Mouse (Mus musculus) right cerebral cortex, postnatal 36 days (tissue): ENCODE data around the gene Per1.

ENCODE experiments used
- DNase-seq, 2 experiments: peaks; one replicate each; pipeline ENCODE4 v3.0.0; 2022; ENCODE audit warnings: low spot score in 2 of 2, mixed read lengths in 1 of 2

Per1 gene

DNA sequence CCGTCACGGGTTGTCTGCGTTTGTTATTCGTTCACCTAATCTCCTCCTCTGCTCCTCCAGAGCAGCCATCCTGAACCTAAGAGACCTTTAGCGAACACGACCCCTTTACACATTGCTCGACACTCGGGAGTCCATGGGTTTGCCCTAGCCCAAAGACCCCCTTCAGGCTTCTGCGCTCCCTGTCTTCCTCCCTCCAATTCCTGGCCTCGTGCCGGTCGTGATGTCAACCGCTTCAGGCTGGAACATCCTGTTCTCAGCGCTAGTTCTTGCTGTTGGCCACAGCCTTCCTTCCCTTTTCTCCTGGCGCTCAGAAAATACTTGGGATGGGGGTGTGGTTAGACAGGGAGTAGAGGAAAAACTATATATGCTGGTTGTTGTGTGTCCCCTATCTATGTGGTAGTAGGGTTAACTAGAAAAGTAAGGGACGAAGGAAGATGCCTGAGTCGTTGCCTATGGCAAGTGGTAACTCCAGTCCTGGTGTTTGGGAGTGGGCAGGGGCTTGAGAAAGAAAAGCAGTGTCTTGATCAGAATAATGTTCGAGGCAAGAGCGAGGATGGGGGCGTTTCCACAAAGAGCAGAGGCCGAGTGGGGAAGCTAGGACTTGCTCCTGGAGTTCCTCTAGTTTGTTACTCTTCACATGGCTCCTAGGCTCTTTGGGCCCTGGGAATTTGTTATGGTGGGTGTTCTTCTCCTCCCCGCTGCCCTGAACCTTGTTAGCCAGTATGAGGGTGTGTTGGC is 4.3 kb downstream of the Per1 start:
- no peak for DNase-seq

DNA sequence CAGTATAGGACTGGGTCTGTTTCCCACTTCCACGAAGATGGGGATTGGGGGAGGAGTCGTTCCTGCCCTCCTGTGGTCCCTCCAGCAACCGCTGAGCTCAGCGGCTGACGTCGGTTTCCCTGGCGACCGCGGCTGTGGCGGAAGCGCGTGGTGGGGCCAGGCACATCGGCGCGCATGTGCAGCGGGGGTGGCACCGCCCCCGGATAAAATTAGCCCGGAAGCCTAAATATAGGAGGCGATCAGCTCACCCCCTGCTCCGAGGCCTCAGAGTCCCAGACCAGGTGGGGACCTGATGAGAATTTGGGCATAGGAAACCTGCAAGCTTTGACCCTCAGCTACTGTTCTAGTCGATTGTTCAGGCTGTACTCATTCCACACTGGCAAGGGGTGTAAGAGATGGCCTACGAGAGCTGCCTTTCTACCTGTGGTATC is 4.9 kb downstream of the Per1 start:
- DNase-seq, result peak; percentile 88 to 93

DNA sequence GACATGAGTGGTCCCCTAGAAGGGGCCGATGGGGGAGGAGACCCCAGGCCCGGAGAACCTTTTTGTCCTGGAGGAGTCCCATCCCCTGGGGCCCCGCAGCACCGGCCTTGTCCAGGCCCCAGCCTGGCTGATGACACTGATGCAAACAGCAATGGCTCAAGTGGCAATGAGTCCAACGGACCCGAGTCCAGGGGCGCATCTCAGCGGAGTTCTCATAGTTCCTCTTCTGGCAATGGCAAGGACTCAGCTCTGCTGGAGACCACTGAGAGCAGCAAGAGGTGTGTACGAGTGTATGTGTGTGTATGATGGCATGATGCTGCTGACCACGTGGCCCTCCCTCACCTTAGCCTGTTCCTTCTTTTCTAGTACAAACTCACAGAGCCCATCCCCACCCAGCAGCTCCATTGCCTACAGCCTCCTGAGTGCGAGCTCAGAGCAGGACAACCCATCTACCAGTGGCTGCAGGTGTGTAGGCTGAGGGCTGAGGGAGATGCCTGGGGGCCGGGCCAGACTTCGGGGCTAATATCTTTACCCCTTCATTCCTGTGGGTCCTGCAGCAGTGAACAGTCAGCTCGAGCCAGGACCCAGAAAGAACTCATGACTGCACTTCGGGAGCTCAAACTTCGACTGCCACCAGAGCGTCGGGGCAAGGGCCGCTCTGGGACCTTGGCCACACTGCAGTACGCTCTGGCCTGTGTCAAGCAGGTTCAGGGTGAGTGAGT is 5.8 kb downstream of the Per1 start:
- DNase-seq, result no peak

GRCm38 (mm10) chr11:69101604-69102402 is 6.8 kb downstream of the Per1 start:
- no peak for DNase-seq

DNA sequence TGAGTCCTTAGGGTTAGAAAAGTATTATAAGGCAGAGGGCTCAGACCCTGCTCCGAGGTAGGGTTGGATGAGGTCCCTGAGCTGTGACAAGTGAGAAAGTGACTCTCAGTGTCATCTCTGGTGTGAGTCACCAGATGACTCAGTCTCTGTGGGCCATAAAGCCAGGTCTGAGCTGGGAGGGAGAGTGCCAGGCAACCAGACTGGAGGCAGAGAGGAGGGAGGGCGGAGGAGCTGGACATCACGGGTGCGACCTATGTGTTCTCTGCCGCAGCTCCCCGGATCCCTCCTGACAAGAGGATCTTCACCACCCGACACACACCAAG is 7.3 kb downstream of the Per1 start:
- DNase-seq, result no peak

DNA sequence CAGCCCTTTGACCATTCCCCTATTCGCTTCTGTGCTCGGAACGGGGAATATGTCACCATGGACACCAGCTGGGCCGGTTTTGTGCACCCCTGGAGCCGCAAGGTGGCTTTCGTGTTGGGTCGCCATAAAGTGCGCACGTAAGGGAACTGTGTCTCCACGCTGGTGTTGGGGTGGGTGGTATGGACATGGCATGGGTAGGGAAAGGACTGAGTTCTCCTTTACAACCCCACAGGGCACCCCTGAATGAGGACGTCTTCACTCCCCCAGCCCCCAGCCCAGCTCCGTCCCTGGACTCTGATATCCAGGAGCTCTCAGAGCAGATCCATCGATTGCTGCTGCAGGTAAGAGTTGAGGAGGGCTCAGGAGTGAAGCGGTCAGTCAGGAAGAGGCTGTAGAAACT is 8.1 kb downstream of the Per1 start:
- no peak for DNase-seq

GRCm38 (mm10) chr11:69103531-69104435 is 8.8 kb downstream of the Per1 start:
- no peak for DNase-seq

- no peak for DNase-seq
Observed at GRCm38 (mm10) chr11:69104487-69104886, 9.5 kb downstream of the Per1 start.

GRCm38 (mm10) chr11:69105227-69105626 is 10.2 kb downstream of the Per1 start:
- no peak for DNase-seq

DNA sequence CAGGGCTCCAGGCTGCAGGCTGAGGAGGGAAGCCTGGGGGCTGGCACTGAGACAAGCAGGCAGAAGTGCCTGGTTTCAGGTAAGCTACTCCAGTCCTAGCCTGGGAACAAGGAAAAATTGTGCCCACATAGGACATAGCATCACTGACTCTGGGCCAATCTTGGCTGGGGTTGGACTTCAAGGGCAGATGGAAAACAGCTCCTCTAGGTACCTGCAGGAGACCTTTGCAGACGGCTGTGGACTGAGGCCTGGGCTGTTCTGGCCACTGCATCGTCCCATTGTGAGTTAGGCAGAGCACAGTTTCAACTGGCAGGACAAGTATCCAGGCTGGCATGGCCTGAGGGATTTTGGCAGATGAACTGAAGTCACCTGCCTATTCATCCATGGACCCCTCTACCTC is 10.8 kb downstream of the Per1 start:
- no peak for DNase-seq

DNA sequence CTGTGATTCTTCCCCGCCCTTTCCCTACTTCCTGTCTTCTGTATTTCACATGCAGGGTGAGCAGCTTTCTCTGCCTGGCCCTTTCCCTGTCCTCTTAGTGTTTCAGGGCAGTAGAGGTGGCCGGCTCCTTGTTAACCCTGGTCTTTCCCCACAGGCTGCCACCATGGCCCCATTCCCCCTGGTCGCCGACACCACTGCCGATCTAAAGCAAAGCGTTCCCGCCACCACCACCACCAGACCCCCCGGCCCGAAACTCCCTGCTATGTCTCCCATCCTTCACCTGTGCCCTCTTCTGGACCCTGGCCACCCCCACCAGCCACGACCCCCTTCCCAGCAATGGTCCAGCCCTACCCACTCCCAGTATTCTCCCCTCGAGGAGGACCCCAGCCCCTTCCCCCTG is 11.3 kb downstream of the Per1 start:
- no peak for DNase-seq

- no peak for DNase-seq
Observed at GRCm38 (mm10) chr11:69106842-69107241, 11.8 kb downstream of the Per1 start.

- no peak for DNase-seq
Observed at GRCm38 (mm10) chr11:69107676-69108075, 12.7 kb downstream of the Per1 start.

DNA sequence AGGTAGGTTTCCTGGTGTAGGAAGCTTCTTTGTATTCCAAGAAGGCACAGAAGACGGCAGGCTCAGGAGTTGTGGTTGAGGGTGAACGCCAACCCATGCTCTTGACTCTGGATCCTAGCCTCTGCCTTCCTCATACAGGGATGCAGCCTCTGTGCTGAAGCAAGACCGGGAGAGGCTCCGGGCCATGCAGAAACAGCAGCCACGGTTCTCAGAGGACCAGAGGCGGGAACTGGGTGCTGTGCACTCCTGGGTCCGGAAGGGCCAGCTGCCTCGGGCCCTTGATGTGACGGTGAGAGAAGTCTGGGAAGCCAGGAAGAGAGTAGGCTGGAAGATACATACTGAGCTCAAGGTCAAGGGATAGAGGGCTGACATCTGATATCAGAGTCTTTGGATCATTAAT is 13.2 kb downstream of the Per1 start:
- no peak for DNase-seq

DNA sequence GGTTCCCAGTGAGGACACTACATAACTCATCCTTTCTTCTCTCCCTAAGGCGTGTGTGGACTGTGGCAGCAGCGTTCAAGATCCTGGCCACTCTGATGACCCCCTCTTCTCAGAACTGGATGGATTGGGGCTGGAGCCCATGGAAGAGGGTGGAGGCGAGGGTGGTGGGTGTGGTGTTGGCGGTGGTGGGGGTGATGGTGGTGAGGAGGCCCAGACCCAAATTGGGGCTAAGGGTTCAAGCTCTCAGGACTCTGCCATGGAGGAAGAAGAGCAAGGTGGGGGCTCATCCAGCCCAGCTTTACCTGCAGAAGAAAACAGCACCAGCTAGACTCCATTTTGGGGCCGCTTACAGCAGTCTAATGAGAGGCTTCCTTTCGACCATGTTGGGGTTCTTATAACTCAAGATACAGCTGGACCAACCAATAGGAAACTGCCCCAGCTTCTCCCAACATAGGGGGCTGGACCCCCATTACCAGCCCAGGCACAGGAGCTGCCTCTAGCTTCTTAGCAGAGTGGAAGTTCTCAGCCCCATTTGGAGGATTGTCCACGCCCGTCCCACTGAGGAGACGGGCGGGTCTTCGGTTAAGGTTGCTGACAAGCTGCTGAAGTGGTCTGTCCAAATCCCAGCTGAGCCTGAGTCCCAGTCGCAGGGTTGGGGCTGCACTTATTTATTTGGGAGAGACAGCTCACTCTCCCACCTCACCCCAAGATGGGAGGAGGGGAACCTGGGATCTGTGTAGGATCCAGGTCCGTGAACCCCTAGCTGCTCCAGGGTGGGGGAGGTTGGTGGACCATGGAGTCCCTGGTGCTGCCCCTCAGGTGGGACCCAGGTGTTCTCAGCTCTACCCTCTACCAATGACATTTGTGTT is 14.2 kb downstream of the Per1 start:
- DNase-seq, result no peak

DNA sequence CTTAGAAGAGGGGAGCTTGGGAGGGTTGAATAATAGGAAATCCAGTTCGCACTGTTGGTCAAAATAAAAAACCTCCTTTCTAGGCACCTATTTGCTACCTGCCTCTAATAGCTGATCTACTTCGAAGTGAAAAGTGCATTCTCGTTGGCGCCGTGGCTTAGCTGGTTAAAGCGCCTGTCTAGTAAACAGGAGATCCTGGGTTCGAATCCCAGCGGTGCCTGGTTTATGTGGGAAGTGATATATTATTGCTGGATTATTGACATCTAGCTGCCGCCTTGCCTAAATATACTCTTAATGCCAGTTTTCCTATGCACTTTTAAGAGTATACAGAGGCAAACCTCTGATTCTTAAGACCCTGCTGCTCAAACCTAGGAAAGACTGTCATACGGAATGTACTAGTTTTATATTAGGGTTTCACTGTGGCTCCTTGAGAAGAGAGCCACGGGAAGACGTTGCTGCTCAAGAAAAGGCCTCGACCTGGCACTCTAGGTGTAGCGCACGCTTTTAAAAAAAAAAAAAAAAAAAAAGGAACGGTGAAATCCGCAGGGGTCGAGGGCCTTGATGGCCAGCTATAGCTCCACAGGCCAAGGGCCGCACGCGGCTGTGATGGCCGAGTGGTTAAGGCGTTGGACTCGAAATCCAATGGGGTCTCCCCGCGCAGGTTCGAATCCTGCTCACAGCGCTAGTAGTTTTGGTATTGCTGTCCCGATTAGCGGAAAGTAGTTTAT is 15.5 kb downstream of the Per1 start:
- DNase-seq, result peak; percentile 76 to 80

GRCm38 (mm10) chr11:69111051-69111810 is 16.2 kb downstream of the Per1 start:
- DNase-seq, result no peak

GRCm38 (mm10) chr11:69111865-69112264 is 16.8 kb downstream of the Per1 start:
- no peak for DNase-seq

DNA sequence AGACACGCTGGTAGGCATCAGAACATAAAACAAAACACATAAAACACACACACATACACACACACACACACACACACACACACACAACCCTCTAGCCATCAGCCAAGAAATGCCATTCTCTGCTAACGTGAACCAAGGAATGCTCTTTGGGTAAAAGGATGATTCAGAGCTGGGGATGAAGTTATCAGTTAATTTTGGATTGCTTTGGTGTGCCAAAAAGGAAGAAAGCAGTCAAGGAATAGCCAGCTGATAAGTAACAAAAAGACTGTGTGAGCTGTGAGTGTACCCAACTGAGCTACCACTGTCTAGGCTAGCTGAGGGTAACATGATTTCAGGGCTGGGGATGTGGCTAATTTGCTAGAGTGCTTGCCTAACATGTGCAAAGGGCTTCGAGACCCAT is 19.0 kb downstream of the Per1 start:
- no peak for DNase-seq
